Mouse (Mus musculus) thymus, postnatal 0 days (tissue): ENCODE measurements around the gene Ncoa1. TPM values are rescaled to one million over a fixed set of nuclear protein-coding genes. Genes with fewer than 3 reads are reported as not detected.
A peak's percentile ranks its signal among the peaks of the same experiment; 100 is the strongest.
"Not testable (repeated sequence)": the region's sequence is repeated elsewhere in the genome, so short reads cannot be mapped to it uniquely, and the experiment has no call there.

Experiments used
- DNase-seq: peaks from one replicate; pipeline ENCODE4 v3.0.0-alpha.2; 2015; ENCODE audit warnings: low spot score
- polyA plus RNA-seq: library from polyadenylated mRNA; unstranded; fragments of >200 nt; fragmentation: Nextera tagmentation; extraction: Ambion mirVana; gene quantifications from 2 replicates; pipeline ENCODE4 v1.2.1, GENCODE M21; 2015

Gene Ncoa1
- polyA plus RNA-seq, 1 experiment from 2014 or later, result 7.6 TPM

GRCm38 (mm10) chr12:4476291-4476831, 621 bp downstream of the Ncoa1 start:
- DNase-seq, result peak; percentile 82

GRCm38 (mm10) chr12:4475251-4475993, 1.6 kb downstream of the Ncoa1 start:
- DNase-seq, result peak; percentile 3

- DNase-seq, result no peak
Observed at GRCm38 (mm10) chr12:4469115-4469514, 7.9 kb downstream of the Ncoa1 start.

- DNase-seq, result no peak
Observed at GRCm38 (mm10) chr12:4463701-4464100, 13.3 kb downstream of the Ncoa1 start.

- DNase-seq, result no peak
Observed at GRCm38 (mm10) chr12:4462420-4462819, 14.6 kb downstream of the Ncoa1 start.

GRCm38 (mm10) chr12:4460990-4461389, 16.0 kb downstream of the Ncoa1 start:
- peak; percentile 15 for DNase-seq

GRCm38 (mm10) chr12:4454956-4455565, 21.9 kb downstream of the Ncoa1 start:
- DNase-seq, result no peak

GRCm38 (mm10) chr12:4454248-4454647, 22.7 kb downstream of the Ncoa1 start:
- peak; percentile 30 for DNase-seq

- no peak for DNase-seq
Observed at GRCm38 (mm10) chr12:4452233-4452632, 24.7 kb downstream of the Ncoa1 start.

- DNase-seq, result not testable (repeated sequence)
Observed at GRCm38 (mm10) chr12:4450485-4450884, 26.5 kb downstream of the Ncoa1 start.

GRCm38 (mm10) chr12:4448076-4448589, 28.8 kb downstream of the Ncoa1 start:
- no peak for DNase-seq

- no peak for DNase-seq
Observed at GRCm38 (mm10) chr12:4444946-4445345, 32.0 kb downstream of the Ncoa1 start.

- no peak for DNase-seq
Observed at GRCm38 (mm10) chr12:4441451-4441850, 35.5 kb downstream of the Ncoa1 start.

- peak; percentile 2 for DNase-seq
Observed at GRCm38 (mm10) chr12:4436198-4436597, 40.8 kb downstream of the Ncoa1 start.

- no peak for DNase-seq
Observed at GRCm38 (mm10) chr12:4433549-4433948, 43.4 kb downstream of the Ncoa1 start.

GRCm38 (mm10) chr12:4431978-4432377, 45.0 kb downstream of the Ncoa1 start:
- DNase-seq, result no peak

GRCm38 (mm10) chr12:4430061-4430825, 46.7 kb downstream of the Ncoa1 start:
- no peak for DNase-seq

- no peak for DNase-seq
Observed at GRCm38 (mm10) chr12:4418824-4419223, 58.2 kb downstream of the Ncoa1 start.

GRCm38 (mm10) chr12:4417626-4418263, 59.2 kb downstream of the Ncoa1 start:
- no peak for DNase-seq

- no peak for DNase-seq
Observed at GRCm38 (mm10) chr12:4407085-4407484, 69.9 kb downstream of the Ncoa1 start.

- DNase-seq, result no peak
Observed at GRCm38 (mm10) chr12:4406155-4406554, 70.8 kb downstream of the Ncoa1 start.
